Mouse (Mus musculus) B cell, adult 2 months (primary cell): ENCODE data around the gene Clip1.
A peak's percentile ranks its signal among the peaks of the same experiment; 100 is the strongest.

Experiments used
- DNase-seq, 2 experiments: peaks; one replicate each; pipeline ENCODE4 v3.0.0; 2022

Clip1 gene

GRCm38 (mm10) chr5:123670800-123671472 lies 13.5 kb downstream of the Clip1 start:
- DNase-seq: peak; percentile 23 to 33

GRCm38 (mm10) chr5:123669991-123670799 lies 14.2 kb downstream of the Clip1 start:
- DNase-seq: peak in 1 of 2 experiments; percentile 8

GRCm38 (mm10) chr5:123667915-123668314 lies 16.5 kb downstream of the Clip1 start:
- no peak for DNase-seq

GRCm38 (mm10) chr5:123665956-123666355 lies 18.5 kb downstream of the Clip1 start:
- DNase-seq: no peak

GRCm38 (mm10) chr5:123664329-123664728 lies 20.1 kb downstream of the Clip1 start:
- no peak for DNase-seq

- DNase-seq: no peak
Observed at GRCm38 (mm10) chr5:123662059-123662458, 22.4 kb downstream of the Clip1 start.

- no peak for DNase-seq
Observed at GRCm38 (mm10) chr5:123661602-123662001, 22.8 kb downstream of the Clip1 start.

- no peak for DNase-seq
Observed at GRCm38 (mm10) chr5:123657651-123658050, 26.8 kb downstream of the Clip1 start.

- no peak for DNase-seq
Observed at GRCm38 (mm10) chr5:123654937-123655336, 29.5 kb downstream of the Clip1 start.

- no peak for DNase-seq
Observed at GRCm38 (mm10) chr5:123653287-123653801, 31.1 kb downstream of the Clip1 start.

- no peak for DNase-seq
Observed at GRCm38 (mm10) chr5:123650825-123651224, 33.6 kb downstream of the Clip1 start.

GRCm38 (mm10) chr5:123642401-123642800 lies 42.0 kb downstream of the Clip1 start:
- DNase-seq: no peak

- DNase-seq: no peak
Observed at GRCm38 (mm10) chr5:123641259-123641900, 43.0 kb downstream of the Clip1 start.

- no peak for DNase-seq
Observed at GRCm38 (mm10) chr5:123640181-123640580, 44.2 kb downstream of the Clip1 start.

- no peak for DNase-seq
Observed at GRCm38 (mm10) chr5:123631210-123631609, 53.2 kb downstream of the Clip1 start.

- peak; percentile 69 for DNase-seq
Observed at GRCm38 (mm10) chr5:123626631-123627030, 57.8 kb downstream of the Clip1 start.

GRCm38 (mm10) chr5:123622421-123622820 lies 62.0 kb downstream of the Clip1 start:
- DNase-seq: no peak

GRCm38 (mm10) chr5:123618558-123618957 lies 65.9 kb downstream of the Clip1 start:
- DNase-seq: peak; percentile 62 to 63

- no peak for DNase-seq
Observed at GRCm38 (mm10) chr5:123614246-123614645, 70.2 kb downstream of the Clip1 start.

- peak; percentile 72 to 73 for DNase-seq
Observed at GRCm38 (mm10) chr5:123609843-123610242, 74.6 kb downstream of the Clip1 start.

- DNase-seq: no peak
Observed at GRCm38 (mm10) chr5:123609416-123609815, 75.0 kb downstream of the Clip1 start.

- no peak for DNase-seq
Observed at GRCm38 (mm10) chr5:123607211-123607669, 77.2 kb downstream of the Clip1 start.

GRCm38 (mm10) chr5:123603496-123603895 lies 80.9 kb downstream of the Clip1 start:
- DNase-seq: no peak
